Mouse (Mus musculus) v-Abl transformed pro-B cells (cell line): ENCODE data around the gene Gmeb2.

Experiments
- in situ Hi-C, 2 experiments: fragments of 400-800 bp; cut with MboI; formaldehyde crosslinking; loops; one replicate each; pipeline ENCODE4 v1.15.1; 2025; ENCODE audit not compliant: unreplicated experiment in 2 of 2

The Gmeb2 gene

DNA sequence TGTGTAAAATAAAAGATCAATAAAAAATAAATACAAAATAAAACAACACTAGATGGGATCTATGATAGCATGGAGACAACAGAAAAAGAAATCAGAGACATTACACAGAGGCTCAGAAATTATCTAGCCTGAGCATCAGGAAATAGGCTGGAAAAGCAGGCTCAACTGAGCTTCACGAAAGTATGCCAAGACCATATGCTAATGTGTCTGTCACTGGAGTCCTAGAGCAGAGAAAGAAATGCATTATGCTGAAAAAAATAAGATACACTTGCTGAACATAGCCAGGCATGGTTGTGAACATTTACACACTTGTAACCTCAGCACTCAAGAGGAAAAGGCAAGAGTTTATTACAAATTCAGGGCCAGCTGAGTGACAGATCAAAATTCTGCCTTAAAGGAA is 7.9 kb downstream of the Gmeb2 start:
- in situ Hi-C loops: no loop called here

- in situ Hi-C loops: no loop called here
Observed at GRCm38 (mm10) chr2:181277866-181278265, 10.0 kb downstream of the Gmeb2 start.

DNA sequence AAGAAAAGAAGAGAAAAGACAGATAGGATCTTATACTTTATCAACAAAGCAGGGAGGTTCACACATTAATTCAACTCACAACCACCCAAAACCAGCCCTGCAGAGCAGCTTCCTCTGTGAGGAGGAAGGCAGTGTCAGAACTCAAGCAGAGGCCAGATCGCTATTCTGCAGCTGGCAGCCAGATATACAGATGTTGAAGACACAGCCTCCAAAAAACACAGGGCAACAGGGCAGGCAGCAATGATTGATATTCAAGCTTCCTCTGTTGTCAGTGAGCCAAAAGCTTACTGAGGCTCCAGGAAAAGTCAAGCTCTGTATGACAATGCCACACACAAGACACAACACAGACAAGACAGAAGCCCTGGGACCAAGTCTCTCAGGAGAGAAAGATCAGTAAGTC is 11.1 kb downstream of the Gmeb2 start:
- in situ Hi-C loops: no loop called here

- in situ Hi-C loops: no loop called here
Observed at GRCm38 (mm10) chr2:181274639-181275038, 13.2 kb downstream of the Gmeb2 start.

- in situ Hi-C loops: no loop called here
Observed at GRCm38 (mm10) chr2:181273829-181274228, 14.0 kb downstream of the Gmeb2 start.

- in situ Hi-C loops: no loop called here
Observed at GRCm38 (mm10) chr2:181272092-181272491, 15.7 kb downstream of the Gmeb2 start.

DNA sequence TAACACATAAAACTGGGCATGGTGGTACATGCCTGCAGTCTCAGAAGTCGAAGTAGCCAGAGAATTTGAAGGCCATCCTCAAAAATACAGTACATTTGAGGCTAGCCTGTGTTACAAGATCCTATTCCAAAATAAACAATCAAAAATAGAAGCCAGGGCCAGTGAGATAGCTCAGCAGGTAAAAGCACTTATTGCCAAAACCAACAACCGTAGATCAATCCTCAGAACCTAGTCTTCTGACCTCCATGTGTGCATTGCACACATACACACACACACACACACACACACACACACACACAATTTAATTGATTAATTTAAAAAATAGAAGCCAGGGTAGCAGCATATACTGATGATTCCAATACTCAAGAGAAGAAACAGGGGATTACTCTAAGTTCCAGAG is 21.0 kb downstream of the Gmeb2 start:
- in situ Hi-C loops: no loop called here

GRCm38 (mm10) chr2:181253248-181253647 is 34.6 kb downstream of the Gmeb2 start:
- in situ Hi-C loops: no loop called here

GRCm38 (mm10) chr2:181251841-181252240 is 36.0 kb downstream of the Gmeb2 start:
- in situ Hi-C loops: no loop called here

- in situ Hi-C loops: no loop called here
Observed at GRCm38 (mm10) chr2:181249217-181249616, 38.6 kb downstream of the Gmeb2 start.

DNA sequence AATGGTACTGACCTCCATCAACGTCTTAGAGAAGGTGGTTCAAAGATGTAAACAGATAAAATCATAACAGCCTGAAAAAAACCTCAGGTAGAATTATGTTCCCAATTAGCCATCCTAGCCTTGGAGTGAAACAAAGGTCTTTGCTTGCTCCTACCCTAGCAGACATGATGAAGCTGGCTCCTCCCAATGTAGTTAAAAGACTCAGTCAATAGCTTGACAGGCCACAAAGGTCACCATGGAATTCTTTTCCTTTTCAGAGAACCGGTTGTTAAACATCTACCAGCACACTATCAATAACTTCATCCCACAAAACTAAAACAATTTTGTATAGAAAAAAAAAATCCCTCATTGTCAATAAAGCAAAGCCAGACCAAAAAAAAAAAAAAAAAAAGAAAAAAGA is 42.8 kb downstream of the Gmeb2 start:
- in situ Hi-C loops: no loop called here

DNA sequence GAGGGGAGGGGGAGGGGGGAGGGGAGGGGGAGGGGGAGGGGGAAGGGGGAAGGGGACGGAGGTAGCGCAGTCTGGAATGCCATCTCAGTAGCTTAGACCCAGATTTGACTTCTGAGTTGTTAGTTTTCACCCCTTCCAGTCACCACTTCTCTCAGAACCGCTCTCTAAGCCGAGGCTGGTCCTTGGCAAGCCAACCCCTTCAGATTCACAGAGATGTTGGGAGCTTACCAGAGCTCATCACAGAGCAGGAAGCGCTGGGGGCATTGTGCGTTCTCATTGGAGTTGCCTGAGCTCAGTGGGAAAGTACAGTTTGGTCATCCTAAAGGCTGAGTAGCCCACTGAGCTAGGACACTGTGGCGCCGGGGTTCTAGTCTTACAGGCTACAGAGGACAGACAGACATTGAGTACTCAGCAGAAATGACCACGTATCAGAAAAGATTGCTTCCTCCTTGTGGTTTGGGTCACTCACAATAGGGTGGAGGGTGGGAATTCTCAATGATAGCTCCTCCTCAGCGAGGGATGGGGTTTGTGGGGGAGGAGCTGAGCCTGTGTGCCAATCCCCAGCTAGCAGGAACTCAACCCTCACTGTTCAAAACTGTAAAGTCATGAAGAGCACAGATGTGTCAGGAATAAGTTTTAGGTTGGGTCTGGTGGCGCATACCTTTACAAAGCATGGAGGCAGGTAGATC is 44.0 kb downstream of the Gmeb2 start:
- in situ Hi-C loops: no loop called here

GRCm38 (mm10) chr2:181242314-181242665 is 45.5 kb downstream of the Gmeb2 start:
- in situ Hi-C loops: no loop called here

DNA sequence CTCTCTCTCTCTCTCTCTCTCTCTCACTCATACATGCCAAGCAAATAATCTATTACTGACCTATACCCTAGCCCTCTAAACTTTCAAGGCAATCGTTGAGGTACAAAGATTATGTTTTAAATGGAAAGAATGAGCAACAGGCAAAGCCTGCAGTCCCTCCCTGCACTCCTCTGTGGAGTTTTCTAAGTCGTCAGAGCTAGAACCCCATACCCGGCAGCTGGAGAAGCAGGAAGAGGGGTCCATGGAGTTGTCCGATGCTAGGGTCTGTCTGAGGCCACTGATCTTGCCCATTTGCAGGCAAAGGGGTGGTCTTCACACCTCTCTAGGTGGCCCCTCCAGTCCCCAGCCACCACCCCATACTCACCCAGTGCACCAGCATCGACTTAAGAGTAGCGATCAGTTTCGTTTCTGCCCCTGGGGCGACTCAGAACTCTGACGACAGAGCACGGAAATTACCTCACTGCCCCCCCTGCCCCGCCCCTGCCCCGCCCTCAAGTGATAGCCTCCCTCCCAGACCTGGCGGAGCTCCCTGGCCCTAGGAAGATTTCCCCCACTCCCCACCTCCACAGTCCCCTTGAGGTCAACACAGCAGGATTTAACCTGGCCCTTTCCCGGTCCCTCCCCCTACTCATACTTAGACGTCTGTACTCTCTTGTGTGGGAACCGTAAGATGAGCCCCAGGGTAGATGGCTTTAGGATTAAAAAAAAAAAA is 46.1 kb downstream of the Gmeb2 start, which contains the start of gene Helz2:
Gene Helz2, minus strand, starts transcription at position 426 of the 712 bp plus-strand sequence.
- in situ Hi-C loops: no loop called here

- in situ Hi-C loops: no loop called here
Observed at GRCm38 (mm10) chr2:181240806-181241440, 46.9 kb downstream of the Gmeb2 start.

- in situ Hi-C loops: no loop called here
Observed at GRCm38 (mm10) chr2:181239261-181239660, 48.6 kb downstream of the Gmeb2 start.

DNA sequence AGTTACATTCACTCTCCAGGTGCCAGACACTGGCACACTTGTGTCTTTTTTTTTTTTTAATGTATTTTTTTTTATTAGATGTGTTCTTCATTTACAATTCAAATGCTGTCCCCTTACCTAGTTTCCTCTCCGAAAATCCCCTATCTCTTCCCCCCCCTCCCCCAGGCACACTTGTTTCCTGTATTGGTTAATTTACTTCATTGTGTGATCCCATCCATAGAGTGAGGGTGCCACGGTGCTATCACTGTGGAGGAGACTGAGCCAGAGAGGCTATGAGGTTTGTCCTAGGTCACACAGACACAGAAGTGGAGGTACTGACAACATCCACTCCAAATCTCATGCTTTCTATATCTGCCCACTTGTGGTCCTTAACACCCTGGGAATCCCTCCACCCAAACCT is 49.0 kb downstream of the Gmeb2 start:
- in situ Hi-C loops: no loop called here

DNA sequence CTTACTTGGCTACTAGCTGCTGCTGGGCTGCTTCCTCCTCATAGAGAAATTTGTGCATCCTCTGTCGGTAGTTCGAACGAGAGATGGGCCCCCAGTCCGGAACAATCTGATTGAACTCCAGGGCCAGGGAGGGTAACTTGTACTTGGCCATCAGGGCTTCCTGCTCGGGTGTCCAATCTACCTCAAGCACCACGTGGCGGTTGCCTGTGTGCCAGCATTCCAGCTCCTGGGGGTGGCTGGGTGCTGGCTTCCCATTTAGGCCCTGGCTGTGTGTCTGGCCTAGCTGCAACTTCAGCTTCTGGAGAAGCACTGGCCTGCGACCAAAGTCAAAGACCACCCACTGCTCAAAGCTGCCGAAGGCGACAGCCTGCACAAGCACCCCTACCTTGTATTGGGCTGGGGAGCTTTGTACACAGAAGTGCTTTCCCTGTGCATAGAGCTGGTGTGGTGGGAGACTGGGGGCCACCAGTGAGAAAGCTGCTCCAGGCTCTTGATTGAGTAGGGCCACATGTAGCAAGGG is 49.7 kb downstream of the Gmeb2 start:
- in situ Hi-C loops: no loop called here

- in situ Hi-C loops: no loop called here
Observed at GRCm38 (mm10) chr2:181237251-181238014, 50.4 kb downstream of the Gmeb2 start.

- in situ Hi-C loops: no loop called here
Observed at GRCm38 (mm10) chr2:181235681-181236566, 51.9 kb downstream of the Gmeb2 start.
